Mouse (Mus musculus): ENCODE measurements around the gene Neb. TPM values are rescaled to one million over a fixed set of nuclear protein-coding genes. Genes with fewer than 3 reads are reported as not detected.
A peak's percentile ranks its signal among the peaks of the same experiment; 100 is the strongest.

Neb gene
- 0.12 and 0.13 TPM in 2 replicates for polyA plus RNA-seq (2012; rRNA removed)
- 0.14 and 0.18 TPM in 2 replicates for polyA plus RNA-seq (2014; fragmentation: Nextera tagmentation; extraction: Ambion mirVana)

GRCm38 (mm10) chr2:52378448-52378804, at the start of gene Neb:
TSS of gene Neb (minus strand) at chr2:52378474.
- Histone ChIP-seq H3K27me3 (ENCODE audit: control insufficient read depth, insufficient read depth, low read length) (no peaks in the 10 kb centered on the region), H3K36me3 (replicated peaks; ENCODE audit: control insufficient read depth, insufficient read depth, low read depth) (no peaks in the 10 kb centered on the region), H3K27ac (no peak within 1 kb of the TSS), H3K4me1 (replicated peaks; ENCODE audit: control insufficient read depth in 2 of 2, insufficient read depth in 2 of 2, low read length in 1 of 2) (peaks cover 0 to 8% of the 10 kb centered on the region in 2 experiments; a peak in 2 of 4 replicates), H3K9me3 (ENCODE audit: control insufficient read depth, low read length) (no peaks in the 10 kb centered on the region), H3K9ac (replicated peaks) (peak within 1 kb of the TSS; percentile 27; the same call in 1 of the 2 replicates), H3K4me3 (ENCODE audit: insufficient read depth in 1 of 2, low read depth in 2 of 2, low read length in 2 of 2) (peak within 1 kb of the TSS; percentile 37 to 38), H3K4me2 (ENCODE audit: low read depth) (peak within 1 kb of the TSS; percentile 62)
- peak; percentile 95 for ATAC-seq (ENCODE audit: insufficient read depth)
- peak; percentile 47 to 61 (median 50) for DNase-seq (ENCODE audit: low read depth in 3 of 3, low spot score in 3 of 3)
- 36% methylated on average over 7 of the region's 7 CpGs for WGBS (ENCODE audit: insufficient replicate concordance)
- no peak for TF ChIP-seq EP300 (IDR thresholded peaks at IDR 0.05; ENCODE audit: low read depth)
- TF ChIP-seq CTCF (IDR thresholded peaks at IDR 0.05; ENCODE audit: low read depth) = no peak

DNA sequence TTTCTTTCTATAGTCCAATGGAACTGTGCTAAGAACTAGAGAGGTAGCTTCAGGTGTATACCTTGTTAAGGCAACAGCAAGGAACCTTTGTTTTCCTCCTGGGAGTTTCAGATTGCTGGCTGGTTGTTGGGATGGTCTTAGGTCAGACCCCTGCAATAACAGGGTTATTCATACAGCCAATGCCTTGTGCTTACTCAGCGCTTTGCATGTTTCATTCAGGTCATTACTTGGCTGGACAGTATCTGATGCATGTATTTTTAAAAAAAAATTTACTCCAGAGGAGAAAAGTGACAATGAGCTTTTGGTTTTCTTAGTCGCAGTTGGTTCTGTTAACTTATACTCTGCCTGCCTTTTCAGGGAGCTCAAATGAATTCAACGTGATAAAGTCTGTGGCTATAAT, 49.1 kb upstream of the Neb start:
- Histone ChIP-seq H3K9ac (replicated peaks) (no peak overlapping the region), H3K27ac (no peak overlapping the region), H3K36me3 (replicated peaks; ENCODE audit: control insufficient read depth, insufficient read depth, low read depth) (no peaks in the 10 kb centered on the region), H3K27me3 (ENCODE audit: control insufficient read depth, insufficient read depth, low read length) (no peaks in the 10 kb centered on the region), H3K9me3 (ENCODE audit: control insufficient read depth, low read length) (no peaks in the 10 kb centered on the region), H3K4me3 (ENCODE audit: insufficient read depth in 1 of 2, low read depth in 2 of 2, low read length in 2 of 2) (no peak overlapping the region), H3K4me1 (replicated peaks; ENCODE audit: control insufficient read depth in 2 of 2, insufficient read depth in 2 of 2, low read length in 1 of 2) (peaks cover 5 to 15% of the 10 kb centered on the region in 2 experiments), H3K4me2 (ENCODE audit: low read depth) (no peak overlapping the region)
- no peak for ATAC-seq (ENCODE audit: insufficient read depth)
- TF ChIP-seq CTCF (IDR thresholded peaks at IDR 0.05; ENCODE audit: low read depth) = no peak
- no peak for TF ChIP-seq EP300 (IDR thresholded peaks at IDR 0.05; ENCODE audit: low read depth)
- WGBS (ENCODE audit: insufficient replicate concordance) = 77% methylated on average over 3 of the region's 3 CpGs
- no peak for DNase-seq (ENCODE audit: low read depth in 3 of 3, low spot score in 3 of 3)

DNA sequence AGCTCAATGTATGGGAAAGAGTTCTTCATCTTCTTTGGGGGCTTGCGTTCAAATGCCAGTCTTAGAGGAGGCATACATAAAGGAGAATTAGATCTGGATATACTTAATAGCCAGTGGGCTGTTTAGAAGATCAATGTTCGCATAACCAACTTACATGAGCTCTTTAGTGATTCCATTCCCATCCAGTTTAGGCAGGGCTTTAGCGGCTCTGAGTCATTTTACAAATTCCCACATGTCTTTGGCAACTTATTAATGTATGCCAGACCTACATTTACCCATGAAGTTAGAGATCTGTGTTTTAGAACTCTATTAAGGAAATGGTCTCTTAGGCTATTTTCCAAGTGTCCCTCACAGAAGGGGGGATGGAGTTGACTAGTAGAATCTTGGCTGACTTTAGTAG, 47.8 kb upstream of the Neb start:
- no peak overlapping the region for H3K27ac ChIP-seq
- no peak for TF ChIP-seq EP300 (IDR thresholded peaks at IDR 0.05; ENCODE audit: low read depth)
- TF ChIP-seq CTCF (IDR thresholded peaks at IDR 0.05; ENCODE audit: low read depth) = no peak
- H3K4me2 ChIP-seq (ENCODE audit: low read depth) = peak overlapping the region; percentile 78
- no peaks in the 10 kb centered on the region for H3K36me3 ChIP-seq (replicated peaks; ENCODE audit: control insufficient read depth, insufficient read depth, low read depth)
- 82% methylated on average over 3 of the region's 3 CpGs for WGBS (ENCODE audit: insufficient replicate concordance)
- H3K27me3 ChIP-seq (ENCODE audit: control insufficient read depth, insufficient read depth, low read length) = no peaks in the 10 kb centered on the region
- no peaks in the 10 kb centered on the region for H3K9me3 ChIP-seq (ENCODE audit: control insufficient read depth, low read length)
- no peak for DNase-seq (ENCODE audit: low read depth in 3 of 3, low spot score in 3 of 3)
- peaks cover 19 to 28% of the 10 kb centered on the region in 2 experiments for H3K4me1 ChIP-seq (replicated peaks; ENCODE audit: control insufficient read depth in 2 of 2, insufficient read depth in 2 of 2, low read length in 1 of 2)
- H3K9ac ChIP-seq (replicated peaks) = peak overlapping the region; percentile 84
- ATAC-seq (ENCODE audit: insufficient read depth) = no peak
- H3K4me3 ChIP-seq (ENCODE audit: insufficient read depth in 1 of 2, low read depth in 2 of 2, low read length in 2 of 2) = peak overlapping the region in 1 of 2 experiments; percentile 96; a peak in 2 of 4 replicates

GRCm38 (mm10) chr2:52425523-52425795, 47.2 kb upstream of the Neb start:
- Histone ChIP-seq H3K9me3 (ENCODE audit: control insufficient read depth, low read length) (no peaks in the 10 kb centered on the region), H3K36me3 (replicated peaks; ENCODE audit: control insufficient read depth, insufficient read depth, low read depth) (no peaks in the 10 kb centered on the region), H3K27me3 (ENCODE audit: control insufficient read depth, insufficient read depth, low read length) (no peaks in the 10 kb centered on the region), H3K27ac (peak overlapping the region; percentile 1; the same call in 1 of the 2 replicates), H3K4me1 (replicated peaks; ENCODE audit: control insufficient read depth in 2 of 2, insufficient read depth in 2 of 2, low read length in 1 of 2) (peaks cover 19 to 31% of the 10 kb centered on the region in 2 experiments), H3K4me2 (ENCODE audit: low read depth) (peak overlapping the region; percentile 78), H3K4me3 (ENCODE audit: insufficient read depth in 1 of 2, low read depth in 2 of 2, low read length in 2 of 2) (peak overlapping the region; percentile 72 to 96), H3K9ac (replicated peaks) (peak overlapping the region; percentile 84)
- no peak for TF ChIP-seq EP300 (IDR thresholded peaks at IDR 0.05; ENCODE audit: low read depth)
- no peak for TF ChIP-seq CTCF (IDR thresholded peaks at IDR 0.05; ENCODE audit: low read depth)
- DNase-seq (ENCODE audit: low read depth in 3 of 3, low spot score in 3 of 3) (no peak), ATAC-seq (ENCODE audit: insufficient read depth) (no peak)
- WGBS (ENCODE audit: insufficient replicate concordance) = 21% methylated on average over 10 of the region's 10 CpGs

DNA sequence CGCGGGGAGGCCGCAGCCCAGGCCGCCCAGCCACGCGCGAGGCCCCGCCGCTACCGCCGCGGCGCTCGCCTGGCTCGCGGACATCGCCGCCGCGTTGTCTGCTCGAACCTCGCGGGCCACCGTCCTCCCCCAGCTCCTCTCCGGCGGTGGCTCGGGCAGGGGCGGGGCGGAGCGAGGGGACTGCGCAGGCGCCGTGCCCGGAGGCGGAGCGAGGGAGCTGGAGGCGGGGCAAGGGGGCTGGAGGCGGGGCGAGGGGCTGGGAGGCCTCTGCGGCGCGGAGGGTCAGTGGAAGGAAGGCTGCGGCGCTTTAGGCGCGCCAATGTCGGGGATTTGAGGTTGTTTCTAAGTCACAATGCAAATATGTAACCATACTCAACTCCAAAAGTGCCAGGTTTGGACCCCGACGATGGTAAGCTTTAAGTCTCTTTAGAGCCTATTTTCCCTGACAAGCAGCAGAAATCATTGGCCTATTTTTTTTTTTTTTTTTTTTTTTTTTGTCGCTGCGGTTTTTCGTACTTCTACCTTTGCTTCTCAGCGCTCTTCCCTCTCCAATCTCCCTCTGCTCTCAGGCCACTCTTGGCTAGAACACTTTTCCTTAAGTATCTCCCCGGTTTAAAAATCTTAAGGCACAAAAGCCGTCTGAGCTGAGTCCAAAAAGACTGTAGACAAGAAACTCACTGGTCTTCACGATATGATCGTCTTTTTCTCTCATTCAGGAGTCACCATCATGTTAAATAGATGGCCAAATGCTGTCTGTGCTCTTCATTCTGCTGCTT, 46.7 kb upstream of the Neb start, which contains the start of gene Arl5a:
Gene Arl5a, minus strand, starts transcription at position 155 of the 776 bp plus-strand sequence.
- Histone ChIP-seq H3K36me3 (replicated peaks; ENCODE audit: control insufficient read depth, insufficient read depth, low read depth) (no peaks in the 10 kb centered on the region), H3K27me3 (ENCODE audit: control insufficient read depth, insufficient read depth, low read length) (no peaks in the 10 kb centered on the region), H3K27ac (peak within 1 kb of the TSS; percentile 67), H3K9me3 (ENCODE audit: control insufficient read depth, low read length) (no peaks in the 10 kb centered on the region), H3K4me3 (ENCODE audit: insufficient read depth in 1 of 2, low read depth in 2 of 2, low read length in 2 of 2) (peak within 1 kb of the TSS; percentile 75 to 96), H3K4me2 (ENCODE audit: low read depth) (peak within 1 kb of the TSS; percentile 78), H3K9ac (replicated peaks) (peak within 1 kb of the TSS; percentile 95), H3K4me1 (replicated peaks; ENCODE audit: control insufficient read depth in 2 of 2, insufficient read depth in 2 of 2, low read length in 1 of 2) (peaks cover 19 to 31% of the 10 kb centered on the region in 2 experiments)
- TF ChIP-seq EP300 (IDR thresholded peaks at IDR 0.05; ENCODE audit: low read depth) (no peak), CTCF (IDR thresholded peaks at IDR 0.05; ENCODE audit: low read depth) (no peak)
- under 1% methylated on average over 57 of the region's 57 CpGs for WGBS (ENCODE audit: insufficient replicate concordance)
- peak; percentile 94 for ATAC-seq (ENCODE audit: insufficient read depth)
- DNase-seq (ENCODE audit: low read depth in 3 of 3, low spot score in 3 of 3) = peak; percentile 67 to 80 (median 72)
